Mouse (Mus musculus) layer of hippocampus, postnatal 10 days (tissue): ENCODE results near the gene Pde11a. TPM values are rescaled to one million over a fixed set of nuclear protein-coding genes. Genes with fewer than 3 reads are reported as not detected.

Experiments
- DNase-seq, 2 experiments: peaks; one replicate each; pipeline ENCODE4 v3.0.0; 2021; ENCODE audit warnings: low spot score in 2 of 2
- long read RNA-seq: library from polyadenylated mRNA; stranded (forward); transcript quantifications from one replicate; pipeline ENCODE4 v2.0.0, GENCODE M21; 2023
- total RNA-seq, 2 experiments: library from RNA; stranded (reverse); gene quantifications; 2 replicates each; pipeline ENCODE4 v1.2.3; 2021

The Pde11a gene
- 1 to 10 TPM; 5.0 to 6.4 TPM for total RNA-seq
- long read RNA-seq, partial matches to known transcripts, result 0 of 2 reads
- long read RNA-seq, other reads (novel, unspliced or antisense), result 2 of 2 reads

- DNase-seq, result peak; percentile 18 to 24
Measured at GRCm38 (mm10) chr2:76338215-76339156, at the start of gene Pde11a. Gene Pde11a, minus strand, starts transcription at chr2:76338774.

GRCm38 (mm10) chr2:76386531-76386930, 48.0 kb upstream of the Pde11a start:
- no peak for DNase-seq

GRCm38 (mm10) chr2:76378646-76379045, 40.1 kb upstream of the Pde11a start:
- no peak for DNase-seq

- no peak for DNase-seq
Measured at GRCm38 (mm10) chr2:76374544-76375206, 36.1 kb upstream of the Pde11a start.

DNA sequence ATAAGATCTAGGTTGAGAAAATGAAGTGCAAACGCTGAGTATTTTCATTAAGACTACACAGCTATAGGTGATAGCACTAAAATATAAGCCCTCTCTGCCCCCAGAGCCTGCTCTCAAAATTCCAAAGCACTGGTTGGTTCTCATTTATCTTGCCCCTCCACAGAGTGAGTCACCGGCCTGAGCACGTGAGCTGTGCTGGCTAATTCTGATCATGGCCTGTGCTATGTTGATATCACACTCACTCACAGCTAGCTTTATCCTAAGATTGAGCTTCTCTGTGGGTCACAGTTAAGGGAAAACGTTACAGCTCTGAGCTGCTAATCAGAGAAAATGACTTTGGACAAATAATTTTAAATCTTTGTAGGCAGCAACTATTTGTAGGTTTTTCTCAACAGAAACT, 33.7 kb upstream of the Pde11a start:
- no peak for DNase-seq

GRCm38 (mm10) chr2:76370656-76370922, 32.0 kb upstream of the Pde11a start:
- DNase-seq, result no peak

DNA sequence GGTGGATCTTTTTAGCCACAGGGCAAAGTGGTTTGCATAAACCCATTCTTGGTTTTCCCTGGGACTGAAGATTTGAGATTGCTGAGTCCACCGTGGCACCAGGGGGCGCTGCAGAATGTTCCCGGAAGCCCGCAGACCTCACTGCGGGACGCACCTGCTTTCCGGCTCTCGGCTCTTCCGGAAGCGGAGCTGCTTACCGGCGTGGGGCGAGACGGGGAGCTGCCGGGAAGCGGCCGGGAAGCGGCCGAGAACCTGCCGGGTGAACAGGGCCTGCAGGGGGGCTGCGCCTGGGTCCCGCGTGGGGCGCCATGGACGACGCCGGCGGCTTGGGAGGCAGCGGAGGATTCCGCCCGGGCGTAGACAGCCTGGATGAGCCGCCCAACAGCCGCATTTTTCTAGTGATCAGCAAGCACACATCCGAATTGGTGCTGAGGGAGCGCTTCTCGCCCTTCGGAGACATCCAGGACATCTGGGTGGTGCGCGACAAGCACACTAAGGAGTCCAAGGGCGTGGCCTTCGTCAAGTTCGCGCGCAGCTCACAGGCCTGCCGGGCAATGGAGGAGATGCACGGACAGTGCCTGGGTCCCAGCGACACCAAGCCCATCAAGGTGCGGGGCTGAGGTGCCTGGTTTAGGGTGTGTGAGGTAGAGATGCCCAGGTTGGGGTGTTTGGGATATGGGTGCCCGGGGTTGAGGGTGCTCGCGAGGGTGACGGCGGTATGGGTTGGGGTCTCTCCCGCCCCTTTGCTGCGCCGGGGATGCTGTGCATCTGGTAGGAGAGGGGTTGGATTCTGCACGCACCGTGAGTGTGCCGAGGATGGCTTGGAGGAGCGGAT, 31.5 kb upstream of the Pde11a start, which contains the start of gene Rbm45:
Rbm45 (plus strand) TSS at position 164 of the 835 bp plus-strand sequence.
- DNase-seq, result peak; percentile 92 to 94

GRCm38 (mm10) chr2:76368861-76369660, 30.5 kb upstream of the Pde11a start:
- DNase-seq, result no peak

DNA sequence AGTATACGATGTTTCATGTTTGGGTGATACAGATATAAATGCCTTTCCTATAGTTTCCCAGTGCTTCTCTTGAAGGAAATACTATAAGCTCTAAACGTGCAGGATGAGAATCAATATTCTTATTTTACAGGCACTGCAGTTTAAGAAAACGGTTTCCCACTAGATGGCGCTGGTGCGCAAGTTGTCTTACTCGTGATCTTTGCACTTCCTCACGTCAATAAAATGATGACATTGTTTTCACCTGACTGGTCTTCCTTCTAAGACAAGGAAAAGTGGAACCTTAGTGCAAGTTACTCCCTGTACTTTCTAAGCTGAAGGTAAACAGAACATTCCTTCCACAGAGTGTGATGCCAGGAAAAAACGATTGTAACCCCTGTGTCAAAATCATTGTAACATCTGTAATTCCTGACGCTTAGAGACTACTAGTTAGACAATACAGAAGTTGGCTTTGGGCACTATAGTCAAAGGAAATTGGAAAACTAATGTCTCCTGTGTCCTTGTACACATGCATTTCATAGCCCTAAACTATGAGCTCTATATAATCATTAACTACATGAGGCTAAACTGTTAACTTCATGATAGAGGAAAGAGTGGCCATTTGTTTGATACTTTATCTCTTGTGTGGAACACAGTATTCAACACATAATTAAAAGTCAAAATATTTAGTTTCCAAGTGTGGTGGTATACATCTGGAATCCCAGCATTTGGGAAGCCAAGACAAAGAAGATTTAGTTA, 28.8 kb upstream of the Pde11a start:
- peak; percentile 86 to 87 for DNase-seq

DNA sequence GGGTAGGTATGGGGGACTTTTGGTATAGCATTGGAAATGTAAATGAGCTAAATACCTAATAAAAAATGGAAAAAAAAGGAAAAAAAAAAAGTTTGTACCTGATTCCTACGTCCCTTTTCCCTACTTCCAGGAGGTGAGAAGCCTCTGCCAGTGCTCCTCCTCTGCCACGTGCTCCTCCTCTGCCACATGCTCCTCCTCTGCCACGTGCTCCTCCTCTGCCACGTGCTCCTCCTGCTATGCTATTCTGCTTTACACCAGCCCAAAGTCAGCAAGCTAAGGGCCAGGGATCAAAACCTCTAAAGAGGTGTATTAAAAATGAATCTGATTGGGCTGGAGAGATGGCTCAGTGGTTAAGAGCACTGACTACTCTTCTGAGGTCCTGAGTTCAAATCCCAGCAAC, 27.2 kb upstream of the Pde11a start:
- DNase-seq, result no peak

DNA sequence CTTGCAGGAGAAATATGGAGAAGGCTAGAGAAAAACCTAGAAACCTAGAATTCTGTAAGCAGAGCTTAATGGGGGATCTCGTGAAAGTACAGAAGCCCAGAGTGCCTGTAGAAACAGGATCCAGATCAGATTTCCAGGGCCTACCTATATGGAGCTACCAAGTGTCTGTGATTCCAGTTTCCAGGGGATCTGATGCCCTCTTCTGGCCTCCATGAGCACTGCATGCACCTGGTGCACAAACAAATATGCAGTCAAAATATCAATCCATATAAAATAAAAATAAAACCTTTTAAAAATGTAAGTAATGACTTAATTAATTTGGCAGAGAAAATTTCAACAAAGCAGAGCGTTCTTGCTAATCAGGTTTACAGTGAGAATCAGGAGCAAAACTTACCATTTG, 23.5 kb upstream of the Pde11a start:
- peak; percentile 52 to 53 for DNase-seq

DNA sequence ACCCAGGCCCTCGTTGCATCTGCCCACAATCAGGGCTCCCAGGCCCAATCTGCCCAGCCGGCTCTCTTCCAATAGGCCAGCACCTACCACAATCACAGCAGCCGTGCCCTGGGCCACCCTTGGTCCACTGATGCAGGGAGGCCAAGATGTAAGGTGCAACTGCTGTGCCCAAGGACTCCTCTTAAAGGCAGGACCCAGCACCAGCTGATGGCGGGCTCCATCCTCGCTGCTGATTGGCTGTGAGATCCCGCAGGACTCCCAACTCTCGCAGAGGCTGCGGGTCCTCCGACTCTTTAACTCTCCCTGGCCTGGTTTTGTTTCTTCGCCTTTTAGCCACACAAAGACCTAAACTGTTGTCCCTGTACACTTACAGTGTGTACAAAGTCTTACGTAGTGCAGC, 21.7 kb upstream of the Pde11a start, which contains the start of gene Cyct:
Cyct (minus strand) TSS at position 225 of the 400 bp plus-strand sequence.
- DNase-seq, result no peak

GRCm38 (mm10) chr2:76347839-76348238, 9.3 kb upstream of the Pde11a start:
- DNase-seq, result no peak

DNA sequence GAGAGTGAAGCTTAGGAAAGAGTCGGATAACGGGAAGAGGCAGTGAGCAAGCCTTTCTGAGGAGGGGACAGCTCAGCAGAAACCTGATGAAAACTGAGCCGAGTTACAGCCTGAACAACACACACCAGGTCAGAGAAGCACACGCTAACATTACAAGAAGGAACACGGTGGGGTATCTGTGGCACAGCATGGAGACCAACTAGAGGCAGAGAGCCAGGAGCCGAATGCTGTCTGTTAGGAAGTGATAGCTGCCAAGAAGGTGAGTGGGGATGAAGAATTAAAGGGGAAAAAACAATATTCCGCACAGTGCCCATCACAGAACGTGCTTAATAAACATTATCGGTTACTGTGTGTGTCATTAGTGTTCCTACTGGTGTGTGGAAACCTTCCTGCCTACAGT, 3.6 kb upstream of the Pde11a start:
- DNase-seq, result no peak

DNA sequence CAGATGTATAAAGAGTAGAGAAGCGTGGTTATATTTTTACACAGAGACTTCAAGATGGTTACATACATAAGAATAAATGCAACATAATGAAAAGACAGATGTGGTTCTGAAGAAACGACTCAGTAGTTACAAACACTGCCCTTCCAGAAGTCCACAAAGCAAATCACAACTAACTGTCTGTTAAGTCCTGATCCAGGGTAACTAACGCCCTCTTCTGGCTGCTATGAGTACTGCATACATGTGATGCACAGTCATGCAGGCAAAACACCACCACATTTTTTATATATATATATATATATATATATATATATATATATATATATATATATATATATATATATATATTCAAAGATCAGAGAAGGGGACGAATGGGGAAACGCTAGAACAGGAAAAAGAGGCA, 4.0 kb downstream of the Pde11a start:
- peak in 1 of 2 experiments; percentile 33 for DNase-seq

- DNase-seq, result no peak
Measured at GRCm38 (mm10) chr2:76332161-76332805, 6.3 kb downstream of the Pde11a start.

- DNase-seq, result no peak
Measured at GRCm38 (mm10) chr2:76330081-76330480, 8.5 kb downstream of the Pde11a start.

DNA sequence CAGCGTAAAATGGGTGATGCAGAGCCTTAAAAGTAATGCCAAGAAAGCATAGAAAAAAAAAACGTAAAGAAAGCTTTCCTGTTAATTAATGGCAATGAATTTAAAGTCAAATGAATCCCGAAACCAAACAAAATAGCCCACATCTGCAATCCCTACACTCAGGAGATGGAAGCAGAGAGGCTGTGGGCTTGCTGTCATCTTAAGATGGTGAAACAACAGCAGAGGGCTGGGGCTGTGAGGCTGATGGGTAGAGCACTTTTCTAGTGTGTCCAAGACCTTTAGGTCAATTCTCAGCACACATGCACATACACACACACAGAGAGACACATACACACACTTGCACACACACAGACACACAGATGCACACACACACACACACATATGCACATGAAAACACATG, 12.4 kb downstream of the Pde11a start:
- DNase-seq, result no peak

- DNase-seq, result no peak
Measured at GRCm38 (mm10) chr2:76324463-76324862, 14.1 kb downstream of the Pde11a start.
